Mouse (Mus musculus) G1E (cell line): ENCODE data around the gene Ackr2.

Experiments
- CTCF ChIP-seq: IDR thresholded peaks from 2 replicates; pipeline ENCODE4 v1.5.1; 2012; ENCODE audit warnings: low read depth, low read length, inconsistent platforms, mixed read lengths
- TAL1 ChIP-seq: conservative IDR thresholded peaks from 2 replicates; pipeline ENCODE4 v1.6.1; 2012; ENCODE audit warnings: low read depth, low read length, inconsistent platforms, mixed read lengths

DNA sequence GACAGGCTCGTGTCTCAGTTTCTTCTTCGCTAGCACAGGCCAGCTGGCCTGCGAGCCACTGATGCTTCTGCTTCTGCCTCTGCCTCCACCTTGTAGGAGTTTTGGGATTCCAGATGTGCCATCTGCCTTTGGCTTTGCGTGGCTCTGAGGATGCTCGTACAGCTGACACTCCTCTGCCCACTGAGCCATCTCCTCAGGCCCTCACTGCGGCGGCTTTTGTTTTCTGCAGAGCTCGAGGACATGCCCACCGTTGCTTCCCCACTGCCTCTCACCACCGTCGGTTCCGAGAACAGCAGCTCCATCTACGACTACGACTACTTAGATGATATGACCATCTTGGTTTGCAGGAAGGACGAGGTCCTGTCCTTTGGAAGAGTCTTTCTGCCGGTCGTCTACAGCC is 10.2 kb downstream of the Ackr2 start:
- TF ChIP-seq CTCF = no peak
- TF ChIP-seq TAL1 = no peak
